Mouse (Mus musculus) layer of hippocampus, adult 2 months (tissue): ENCODE data around the gene Atp6v0b. TPM values are rescaled to one million over a fixed set of nuclear protein-coding genes. Genes with fewer than 3 reads are reported as not detected.

Experiments used
- DNase-seq, 2 experiments: peaks; one replicate each; pipeline ENCODE4 v3.0.0; 2022; ENCODE audit warnings: low spot score in 2 of 2
- H3K27ac ChIP-seq: fragments of 200-600 bp; 2 replicates; pipeline ENCODE4 v1.8.1; 2022
- H3K4me3 ChIP-seq: fragments of 200-600 bp; 2 replicates; pipeline ENCODE4 v1.8.1; 2022; ENCODE audit warnings: mild to moderate bottlenecking
- CTCF ChIP-seq: fragments of 200-600 bp; conservative IDR thresholded peaks from 2 replicates; pipeline ENCODE4 v1.8.1; 2022; ENCODE audit warnings: antibody characterized with exemption, mild to moderate bottlenecking, moderate library complexity
- total RNA-seq, 2 experiments: library from RNA; stranded (reverse); gene quantifications; 2 replicates each; pipeline ENCODE4 v1.2.3; 2021

Gene Atp6v0b
- total RNA-seq, 2 experiments from 2014 or later = 411 to 424 TPM

DNA sequence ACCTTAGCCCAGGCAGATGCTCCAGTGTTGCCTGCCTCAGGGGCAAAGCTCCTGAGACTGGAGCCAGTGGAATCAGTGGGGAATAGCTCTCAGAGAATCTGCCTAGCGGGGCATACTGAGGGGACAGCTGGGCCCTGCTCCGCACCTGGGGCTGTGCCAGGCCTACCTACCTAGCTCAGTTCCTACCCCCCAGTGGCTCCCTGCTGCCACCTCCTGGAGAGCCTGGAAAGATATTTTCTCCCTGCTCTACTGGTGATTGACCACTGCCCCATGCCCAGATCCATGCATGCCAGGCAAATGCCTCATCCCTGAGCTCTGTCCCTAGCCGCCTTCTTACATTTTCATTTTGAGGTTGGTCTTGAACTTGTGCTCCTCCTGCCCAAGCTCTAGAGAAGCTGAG lies 28.3 kb downstream of the Atp6v0b start:
- peak overlapping the region; percentile 36; the same call in 1 of the 2 replicates for H3K27ac ChIP-seq
- peak; percentile 65 to 82 for DNase-seq
- no peak overlapping the region for H3K4me3 ChIP-seq
- TF ChIP-seq CTCF = peak; percentile 84

- DNase-seq = peak; percentile 46 to 47
- no peak for TF ChIP-seq CTCF
Measured at GRCm38 (mm10) chr4:117855146-117855545, 32.0 kb downstream of the Atp6v0b start.

GRCm38 (mm10) chr4:117852152-117852868 lies 34.8 kb downstream of the Atp6v0b start:
- no peak overlapping the region for H3K4me3 ChIP-seq
- no peak for TF ChIP-seq CTCF
- peak overlapping the region; percentile 75; the same call in 1 of the 2 replicates for H3K27ac ChIP-seq
- no peak for DNase-seq

More at GRCm38 (mm10) chr4:117855146-117855545, 32.0 kb downstream of the Atp6v0b start:
- Histone ChIP-seq H3K4me3 (no peak overlapping the region), H3K27ac (peak overlapping the region; percentile 75)

GRCm38 (mm10) chr4:117850871-117851270 lies 36.3 kb downstream of the Atp6v0b start:
- no peak for DNase-seq
- peak; percentile 28 for TF ChIP-seq CTCF
- no peak overlapping the region; the same call in 1 of the 2 replicates for H3K4me3 ChIP-seq
- H3K27ac ChIP-seq = peak overlapping the region; percentile 71

- DNase-seq = no peak
- peak overlapping the region; percentile 71 for H3K27ac ChIP-seq
- H3K4me3 ChIP-seq = peak overlapping the region; percentile 11; the same call in 1 of the 2 replicates
- no peak for TF ChIP-seq CTCF
Measured at GRCm38 (mm10) chr4:117850176-117850575, 37.0 kb downstream of the Atp6v0b start.

DNA sequence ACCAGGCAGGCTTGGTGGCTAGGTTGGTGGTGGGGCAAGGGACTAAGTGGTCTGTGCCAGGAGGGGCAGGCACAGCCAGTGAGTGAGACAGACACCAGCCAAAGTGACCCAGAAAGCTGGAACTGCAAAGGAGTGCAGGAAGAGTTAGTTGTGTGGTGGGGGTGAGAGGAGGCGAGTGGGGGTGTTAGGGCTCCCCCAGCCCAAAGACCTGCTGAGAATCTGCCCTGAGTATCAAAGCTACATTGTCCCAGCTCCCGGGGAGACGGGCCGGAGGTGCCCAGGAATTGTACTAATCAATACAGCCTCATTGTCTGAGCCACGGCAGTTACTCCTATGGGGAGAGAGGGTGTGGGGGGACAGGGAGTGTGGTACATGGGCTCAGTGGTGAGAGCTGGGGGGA lies 37.6 kb downstream of the Atp6v0b start:
- H3K4me3 ChIP-seq = peak overlapping the region; percentile 11; the same call in 1 of the 2 replicates
- no peak for DNase-seq
- TF ChIP-seq CTCF = no peak
- peak overlapping the region; percentile 71; the same call in 1 of the 2 replicates for H3K27ac ChIP-seq

GRCm38 (mm10) chr4:117849063-117849462 lies 38.1 kb downstream of the Atp6v0b start:
- peak overlapping the region; percentile 11; the same call in 1 of the 2 replicates for H3K4me3 ChIP-seq

DNA sequence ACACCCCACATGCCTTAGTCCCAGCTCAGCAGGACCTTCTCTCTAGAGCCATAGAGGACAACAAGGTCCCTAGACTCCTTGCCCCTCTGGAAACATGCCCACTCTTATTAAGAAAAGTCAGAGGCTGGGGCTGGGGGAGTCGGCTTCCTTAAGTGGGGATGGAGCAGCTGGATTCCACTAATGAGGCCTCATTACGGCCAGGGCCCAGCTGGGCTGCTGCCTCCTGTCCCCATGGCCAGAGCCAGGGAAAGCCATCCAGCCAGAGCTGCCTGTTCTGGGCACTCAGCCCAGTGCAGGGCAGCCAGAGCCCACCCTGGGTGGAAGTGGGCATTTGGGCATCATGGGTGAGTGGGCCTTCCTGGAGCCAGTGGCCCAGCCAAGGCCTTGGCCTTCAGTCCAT lies 40.1 kb downstream of the Atp6v0b start:
- 0 out of 2 replicates have a peak overlapping the region, but pooled peaks have one; percentile 39 for H3K27ac ChIP-seq
- peak; percentile 59 to 62 for DNase-seq
- H3K4me3 ChIP-seq = no peak overlapping the region
- TF ChIP-seq CTCF = no peak

More at GRCm38 (mm10) chr4:117849063-117849462, 38.1 kb downstream of the Atp6v0b start:
- TF ChIP-seq CTCF = no peak
- H3K27ac ChIP-seq = peak overlapping the region; percentile 71; the same call in 1 of the 2 replicates
- DNase-seq = no peak

- no peak for DNase-seq
- Histone ChIP-seq H3K4me3 (no peak overlapping the region), H3K27ac (no peak overlapping the region)
- no peak for TF ChIP-seq CTCF
Measured at GRCm38 (mm10) chr4:117846261-117846660, 40.9 kb downstream of the Atp6v0b start.

GRCm38 (mm10) chr4:117845316-117845715 lies 41.8 kb downstream of the Atp6v0b start:
- Histone ChIP-seq H3K4me3 (no peak overlapping the region), H3K27ac (no peak overlapping the region)
- DNase-seq = no peak
- TF ChIP-seq CTCF = no peak

- H3K27ac ChIP-seq = no peak overlapping the region
- no peak for DNase-seq
- no peak overlapping the region for H3K4me3 ChIP-seq
- TF ChIP-seq CTCF = no peak
Measured at GRCm38 (mm10) chr4:117844467-117844866, 42.7 kb downstream of the Atp6v0b start.

DNA sequence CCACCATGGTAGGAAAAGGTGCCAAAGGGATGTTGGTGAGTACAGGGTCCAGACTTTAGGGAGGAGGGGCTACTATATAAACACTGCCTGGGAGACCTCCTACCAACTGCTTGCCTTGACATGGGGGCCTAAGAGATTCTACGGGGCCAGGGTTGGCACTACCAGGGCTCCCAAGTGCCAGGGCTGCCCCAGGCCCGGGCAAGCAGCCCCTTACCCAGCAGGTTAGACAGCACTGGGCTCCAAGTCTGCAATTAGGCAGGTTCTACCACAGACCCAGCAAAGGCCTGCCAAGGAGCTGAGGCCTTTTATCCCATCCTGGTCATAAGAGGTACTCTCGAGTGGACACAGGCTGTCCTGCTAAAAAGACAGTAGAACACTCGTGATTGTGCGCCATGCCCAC lies 44.0 kb downstream of the Atp6v0b start:
- DNase-seq = no peak
- no peak overlapping the region for H3K4me3 ChIP-seq
- TF ChIP-seq CTCF = no peak
- H3K27ac ChIP-seq = no peak overlapping the region

DNA sequence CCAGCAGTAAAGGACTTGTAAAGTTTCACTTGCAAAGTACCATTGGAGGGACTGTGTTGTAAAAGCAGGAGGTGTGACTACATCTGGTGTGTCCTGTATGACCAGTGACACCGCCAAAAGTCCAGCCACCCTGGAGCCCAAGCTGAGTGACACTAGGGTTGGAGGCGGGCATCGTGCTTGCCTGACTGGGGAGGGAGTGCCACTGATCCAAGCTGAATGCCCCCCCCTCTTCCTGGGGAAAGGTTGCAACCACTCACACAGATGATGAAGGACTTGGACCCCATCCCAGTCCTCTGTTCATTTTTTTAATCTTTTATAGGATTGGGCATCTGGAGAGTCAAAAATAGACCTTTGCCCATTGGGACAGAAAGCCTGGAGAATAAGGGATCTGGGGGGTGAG lies 45.6 kb downstream of the Atp6v0b start:
- Histone ChIP-seq H3K4me3 (no peak overlapping the region), H3K27ac (no peak overlapping the region)
- no peak for DNase-seq
- TF ChIP-seq CTCF = no peak

DNA sequence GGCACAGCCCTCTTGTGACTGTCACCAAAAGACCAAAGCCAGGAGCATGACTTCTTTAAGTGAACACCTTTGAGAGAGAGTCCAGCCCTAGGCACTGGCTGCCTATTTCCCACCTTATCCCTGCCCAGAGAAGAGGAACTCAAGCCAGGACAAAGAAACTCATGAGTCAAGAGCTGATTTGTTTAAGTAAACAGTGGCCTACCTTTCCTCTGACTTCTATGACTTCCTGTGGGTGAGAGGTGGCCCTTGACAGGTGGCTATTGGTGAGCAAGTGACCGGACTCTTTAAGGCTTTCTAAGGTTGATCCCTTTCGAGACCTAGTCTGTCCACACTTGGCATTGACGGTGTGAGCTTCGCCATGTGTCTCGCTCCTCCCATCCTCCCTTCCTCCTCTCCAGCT lies 46.3 kb downstream of the Atp6v0b start:
- no peak for DNase-seq
- no peak for TF ChIP-seq CTCF
- Histone ChIP-seq H3K27ac (no peak overlapping the region), H3K4me3 (no peak overlapping the region)
